Mouse (Mus musculus): ENCODE measurements around the gene Bcl11a.

The Bcl11a gene

GRCm38 (mm10) chr11:24080541-24080940 is 2.7 kb downstream of the Bcl11a start:
- DNase-seq (ENCODE audit: low read depth): no peak

- no peak for DNase-seq (ENCODE audit: low read depth)
Measured at GRCm38 (mm10) chr11:24081016-24081686, 3.3 kb downstream of the Bcl11a start.

- no peak for DNase-seq (ENCODE audit: low read depth)
Measured at GRCm38 (mm10) chr11:24081687-24082384, 4.0 kb downstream of the Bcl11a start.

- DNase-seq (ENCODE audit: low read depth): no peak
Measured at GRCm38 (mm10) chr11:24082385-24083075, 4.7 kb downstream of the Bcl11a start.

GRCm38 (mm10) chr11:24083076-24083405 is 5.2 kb downstream of the Bcl11a start:
- DNase-seq (ENCODE audit: low read depth): no peak

- DNase-seq (ENCODE audit: low read depth): no peak
Measured at GRCm38 (mm10) chr11:24083423-24083822, 5.6 kb downstream of the Bcl11a start.

GRCm38 (mm10) chr11:24084077-24084476 is 6.2 kb downstream of the Bcl11a start:
- no peak for DNase-seq (ENCODE audit: low read depth)

- DNase-seq (ENCODE audit: low read depth): no peak
Measured at GRCm38 (mm10) chr11:24084590-24084989, 6.7 kb downstream of the Bcl11a start.

GRCm38 (mm10) chr11:24085986-24086385 is 8.1 kb downstream of the Bcl11a start:
- no peak for DNase-seq (ENCODE audit: low read depth)

- DNase-seq (ENCODE audit: low read depth): no peak
Measured at GRCm38 (mm10) chr11:24087069-24087468, 9.2 kb downstream of the Bcl11a start.

GRCm38 (mm10) chr11:24090443-24090842 is 12.6 kb downstream of the Bcl11a start:
- DNase-seq (ENCODE audit: low read depth): no peak

- DNase-seq (ENCODE audit: low read depth): no peak
Measured at GRCm38 (mm10) chr11:24091393-24092080, 13.7 kb downstream of the Bcl11a start.

GRCm38 (mm10) chr11:24092618-24093017 is 14.8 kb downstream of the Bcl11a start:
- DNase-seq (ENCODE audit: low read depth): no peak

GRCm38 (mm10) chr11:24094086-24094487 is 16.2 kb downstream of the Bcl11a start:
- DNase-seq (ENCODE audit: low read depth): no peak

- no peak for DNase-seq (ENCODE audit: low read depth)
Measured at GRCm38 (mm10) chr11:24095236-24095635, 17.4 kb downstream of the Bcl11a start.

GRCm38 (mm10) chr11:24095656-24096353 is 17.9 kb downstream of the Bcl11a start:
- DNase-seq (ENCODE audit: low read depth): no peak

- no peak for DNase-seq (ENCODE audit: low read depth)
Measured at GRCm38 (mm10) chr11:24096483-24096882, 18.6 kb downstream of the Bcl11a start.

GRCm38 (mm10) chr11:24097026-24097425 is 19.2 kb downstream of the Bcl11a start:
- DNase-seq (ENCODE audit: low read depth): no peak

- DNase-seq (ENCODE audit: low read depth): no peak
Measured at GRCm38 (mm10) chr11:24098069-24098468, 20.2 kb downstream of the Bcl11a start.

GRCm38 (mm10) chr11:24098662-24099061 is 20.8 kb downstream of the Bcl11a start:
- no peak for DNase-seq (ENCODE audit: low read depth)

GRCm38 (mm10) chr11:24099215-24099614 is 21.4 kb downstream of the Bcl11a start:
- DNase-seq (ENCODE audit: low read depth): no peak

GRCm38 (mm10) chr11:24099886-24100293 is 22.0 kb downstream of the Bcl11a start:
- DNase-seq (ENCODE audit: low read depth): no peak

All from c-Kit-positive CD71-positive TER-119-negative erythroid progenitor cells, embryonic 14.5 days (primary cell).